Mouse (Mus musculus) MEL (cell line): ENCODE measurements around the gene Olfr70. TPM values are rescaled to one million over a fixed set of nuclear protein-coding genes. Genes with fewer than 3 reads are reported as not detected.

Experiments used
- DNase-seq: peaks from one replicate; pipeline ENCODE4 v3.0.0; 2011; ENCODE audit warnings: low read depth, low spot score
- H3K27ac ChIP-seq: 2 replicates; pipeline ENCODE4 v1.5.1; 2012; ENCODE audit warnings: low read depth, mild to moderate bottlenecking, control low read depth, low read length, moderate library complexity; ENCODE audit not compliant: control insufficient read depth
- H3K27me3 ChIP-seq, 2 experiments: fragments of 150-350 bp in 1 of 2; sonication (generic) in 1 of 2; 2 replicates each; pipeline ENCODE4 v1.6.1; 2012; ENCODE audit warnings: low read length in 2 of 2, mild to moderate bottlenecking in 2 of 2, improper control_type of control experiment in 1 of 2, moderate library complexity in 1 of 2; ENCODE audit not compliant: insufficient read depth in 2 of 2, control insufficient read depth in 1 of 2
- H3K36me3 ChIP-seq, 2 experiments: 2 replicates each; pipeline ENCODE4 v1.6.1; 2012 to 2014; ENCODE audit warnings: low read length in 2 of 2, improper control_type of control experiment in 1 of 2, inconsistent platforms in 1 of 2, mild to moderate bottlenecking in 1 of 2; ENCODE audit not compliant: insufficient read depth in 2 of 2, control insufficient read depth in 1 of 2
- H3K4me1 ChIP-seq, 2 experiments: fragments of 150-350 bp in 1 of 2; sonication (generic) in 1 of 2; 2 replicates each; pipeline ENCODE4 v1.6.1; 2012; ENCODE audit warnings: low read length in 2 of 2, improper control_type of control experiment in 1 of 2, mild to moderate bottlenecking in 1 of 2; ENCODE audit not compliant: insufficient read depth in 2 of 2, control insufficient read depth in 1 of 2
- H3K4me3 ChIP-seq, 2 experiments: fragments of 150-350 bp in 1 of 2; sonication (generic) in 1 of 2; 2 replicates each; pipeline ENCODE4 v1.5.1; 2012; ENCODE audit warnings: low read depth in 2 of 2, low read length in 2 of 2, mild to moderate bottlenecking in 2 of 2, moderate library complexity in 2 of 2, control low read depth in 1 of 2, improper control_type of control experiment in 1 of 2; ENCODE audit not compliant: control insufficient read depth in 1 of 2, insufficient read depth in 1 of 2
- H3K79me2 ChIP-seq: 2 replicates; pipeline ENCODE4 v1.6.1; 2012; ENCODE audit warnings: mild to moderate bottlenecking, low read length, moderate library complexity; ENCODE audit not compliant: control insufficient read depth, poor library complexity, insufficient read depth
- H3K9ac ChIP-seq: 2 replicates; pipeline ENCODE4 v1.6.1; 2012; ENCODE audit warnings: low read depth, mild to moderate bottlenecking, control low read depth, low read length, moderate library complexity; ENCODE audit not compliant: control insufficient read depth, poor library complexity, severe bottlenecking
- H3K9me3 ChIP-seq: fragments of 150-350 bp; sonication (generic); replicated peaks from 2 replicates; pipeline ENCODE4 v1.6.1; 2012; ENCODE audit warnings: mild to moderate bottlenecking, low read length, improper control_type of control experiment, moderate library complexity; ENCODE audit not compliant: insufficient read depth
- BHLHE40 ChIP-seq: IDR thresholded peaks from 2 replicates; pipeline ENCODE4 v1.6.1; 2012; ENCODE audit warnings: low read depth, mild to moderate bottlenecking, inconsistent platforms, low read length, improper control_type of control experiment, borderline replicate concordance
- CHD2 ChIP-seq: IDR thresholded peaks from 2 replicates; pipeline ENCODE4 v1.6.1; 2011; ENCODE audit warnings: low read length, improper control_type of control experiment
- CTCF ChIP-seq, 3 experiments: IDR thresholded peaks in 2 of 3; conservative IDR thresholded peaks in 1 of 3; 2 replicates each; pipeline ENCODE4 v1.5.1; 2011 to 2012; ENCODE audit warnings: low read length in 3 of 3, low read depth in 2 of 3, mild to moderate bottlenecking in 2 of 3, improper control_type of control experiment in 1 of 3, inconsistent platforms in 1 of 3, mixed read lengths in 1 of 3, moderate library complexity in 1 of 3; ENCODE audit not compliant: control insufficient read depth in 1 of 3, insufficient read depth in 1 of 3, poor library complexity in 1 of 3, severe bottlenecking in 1 of 3
- E2F4 ChIP-seq: IDR thresholded peaks from 2 replicates; pipeline ENCODE4 v1.6.1; 2011; ENCODE audit warnings: low read depth, low read length, improper control_type of control experiment, borderline replicate concordance
- EP300 ChIP-seq, 2 experiments: IDR thresholded peaks; 2 replicates each; pipeline ENCODE4 v1.6.1; 2011; ENCODE audit warnings: improper control_type of control experiment in 2 of 2, low read length in 2 of 2, low read depth in 1 of 2, mild to moderate bottlenecking in 1 of 2
- ETS1 ChIP-seq: IDR thresholded peaks from 2 replicates; pipeline ENCODE4 v1.6.1; 2012; ENCODE audit warnings: low read depth, mild to moderate bottlenecking, inconsistent platforms, low read length, improper control_type of control experiment, moderate library complexity
- GABPA ChIP-seq: IDR thresholded peaks from 2 replicates; pipeline ENCODE4 v1.6.1; 2012; ENCODE audit warnings: low read depth, mild to moderate bottlenecking, inconsistent platforms, low read length, improper control_type of control experiment, moderate library complexity
- MAZ ChIP-seq: IDR thresholded peaks from 2 replicates; pipeline ENCODE4 v1.6.1; 2012; ENCODE audit warnings: low read depth, mild to moderate bottlenecking, inconsistent platforms, low read length, improper control_type of control experiment
- MYB ChIP-seq: IDR thresholded peaks from 2 replicates; pipeline ENCODE4 v1.6.1; 2011; ENCODE audit warnings: mild to moderate bottlenecking, low read depth, low read length, improper control_type of control experiment
- MYC ChIP-seq: IDR thresholded peaks from 2 replicates; pipeline ENCODE4 v1.6.1; 2011; ENCODE audit warnings: low read depth, mild to moderate bottlenecking, low read length, improper control_type of control experiment, moderate library complexity
- NELFE ChIP-seq: IDR thresholded peaks from 2 replicates; pipeline ENCODE4 v1.6.1; 2011; ENCODE audit warnings: low read depth, low read length, improper control_type of control experiment
- NRF1 ChIP-seq: IDR thresholded peaks from 2 replicates; pipeline ENCODE4 v1.6.1; 2014; ENCODE audit warnings: low read depth, mild to moderate bottlenecking, inconsistent platforms, low read length, improper control_type of control experiment, moderate library complexity; ENCODE audit not compliant: poor library complexity, insufficient read depth, severe bottlenecking
- RAD21 ChIP-seq: IDR thresholded peaks from 2 replicates; pipeline ENCODE4 v1.6.1; 2011; ENCODE audit warnings: mild to moderate bottlenecking, low read depth, low read length, improper control_type of control experiment
- RCOR1 ChIP-seq: IDR thresholded peaks from 2 replicates; pipeline ENCODE4 v1.6.1; 2012; ENCODE audit warnings: low read depth, mild to moderate bottlenecking, inconsistent platforms, low read length, improper control_type of control experiment
- SIN3A ChIP-seq: IDR thresholded peaks from 2 replicates; pipeline ENCODE4 v1.6.1; 2012; ENCODE audit warnings: low read length, improper control_type of control experiment, inconsistent platforms
- SMC3 ChIP-seq: IDR thresholded peaks from 2 replicates; pipeline ENCODE4 v1.6.1; 2011; ENCODE audit warnings: low read depth, low read length, improper control_type of control experiment
- TAL1 ChIP-seq: IDR thresholded peaks from 2 replicates; pipeline ENCODE4 v1.6.1; 2012; ENCODE audit warnings: mild to moderate bottlenecking, inconsistent platforms, low read length, moderate library complexity, mixed read lengths
- TBP ChIP-seq: IDR thresholded peaks from 2 replicates; pipeline ENCODE4 v1.8.0; 2011; ENCODE audit warnings: low read depth, low read length, improper control_type of control experiment
- UBTF ChIP-seq: IDR thresholded peaks from 2 replicates; pipeline ENCODE4 v1.6.1; 2012; ENCODE audit warnings: low read depth, mild to moderate bottlenecking, inconsistent platforms, low read length, improper control_type of control experiment, moderate library complexity, borderline replicate concordance; ENCODE audit not compliant: insufficient read depth
- USF2 ChIP-seq, 2 experiments: IDR thresholded peaks; 2 replicates each; pipeline ENCODE4 v1.6.1; 2011 to 2012; ENCODE audit warnings: improper control_type of control experiment in 2 of 2, low read length in 2 of 2, borderline replicate concordance in 1 of 2, inconsistent platforms in 1 of 2, low read depth in 1 of 2, mild to moderate bottlenecking in 1 of 2; ENCODE audit not compliant: insufficient read depth in 1 of 2
- ZC3H11A ChIP-seq: IDR thresholded peaks from 2 replicates; pipeline ENCODE4 v1.6.1; 2012; ENCODE audit warnings: low read depth, mild to moderate bottlenecking, inconsistent platforms, low read length, improper control_type of control experiment
- ZKSCAN1 ChIP-seq: IDR thresholded peaks from 2 replicates; pipeline ENCODE4 v1.6.1; 2012; ENCODE audit warnings: low read depth, mild to moderate bottlenecking, inconsistent platforms, low read length, improper control_type of control experiment, moderate library complexity
- polyA plus RNA-seq, 2 experiments: library from polyadenylated mRNA; stranded (reverse) in 1 of 2; unstranded in 1 of 2; fragments of >175 nt in 1 of 2; fragments of >200 nt in 1 of 2; gene quantifications; 2 replicates each; pipeline versions ENCODE4 v1.2.1 to v1.2.4; 2012; ENCODE audit warnings: low replicate concordance in 2 of 2, low read depth in 1 of 2; ENCODE audit not compliant: insufficient read length in 2 of 2, insufficient read depth in 1 of 2, missing spikeins in 1 of 2
- total RNA-seq: library from RNA; depleted of rRNA; stranded (reverse); fragments of 300-350 nt; gene quantifications from 2 replicates; pipeline ENCODE4 v1.2.3, GENCODE M21; 2012

Gene Olfr70
- total and polyA plus RNA-seq, 3 experiments, result not detected

- peaks cover 6 to 10% of the 10 kb centered on the region in 2 experiments; a peak in 3 of 4 replicates for H3K27me3 ChIP-seq
- no peak for TF ChIP-seq ZC3H11A
- TF ChIP-seq NRF1, result no peak
- no peak for TF ChIP-seq CTCF (IDR thresholded peaks at IDR 0.05 in 2 of 3, conservative IDR thresholded peaks at IDR 0.05 in 1 of 3; ENCODE audit: control insufficient read depth in 1 of 3, insufficient read depth in 1 of 3, low read depth in 2 of 3, low read length in 3 of 3, poor library complexity in 1 of 3, severe bottlenecking in 1 of 3)
- no peak for TF ChIP-seq SIN3A
- no peak for TF ChIP-seq SMC3
- TF ChIP-seq CHD2, result no peak
- TF ChIP-seq TAL1, result no peak
- TF ChIP-seq ETS1, result no peak
- no peak for TF ChIP-seq NELFE
- TF ChIP-seq, all 39 proteins: peak for 0
- H3K79me2 ChIP-seq, result no peaks in the 10 kb centered on the region
- H3K4me1 ChIP-seq, result no peaks in the 10 kb centered on the region
- no peaks in the 10 kb centered on the region for H3K9me3 ChIP-seq
- DNase-seq, result no peak
- no peak overlapping the region for H3K9ac ChIP-seq
- no peak overlapping the region for H3K4me3 ChIP-seq
- H3K27ac ChIP-seq, result no peak overlapping the region
- H3K36me3 ChIP-seq, result no peaks in the 10 kb centered on the region
Observed at GRCm38 (mm10) chr4:43722191-43722590, 21.6 kb upstream of the Olfr70 start.

- Histone ChIP-seq H3K27me3 (peaks cover 6 to 10% of the 10 kb centered on the region in 2 experiments; a peak in 3 of 4 replicates), H3K4me3 (no peak overlapping the region), H3K36me3 (no peaks in the 10 kb centered on the region), H3K79me2 (no peaks in the 10 kb centered on the region), H3K9ac (no peak overlapping the region), H3K4me1 (no peaks in the 10 kb centered on the region), H3K27ac (no peak overlapping the region), H3K9me3 (no peaks in the 10 kb centered on the region)
- DNase-seq, result no peak
- TF ChIP-seq GABPA, result no peak
- no peak for TF ChIP-seq MYB
- TF ChIP-seq ZKSCAN1, result no peak
- TF ChIP-seq MYC, result no peak
- TF ChIP-seq BHLHE40, result no peak
- no peak for TF ChIP-seq E2F4
- no peak for TF ChIP-seq USF2 (IDR thresholded peaks at IDR 0.05; ENCODE audit: borderline replicate concordance in 1 of 2, insufficient read depth in 1 of 2, low read depth in 1 of 2, low read length in 2 of 2)
- TF ChIP-seq TAL1, result no peak
- no peak for TF ChIP-seq UBTF
- TF ChIP-seq SIN3A, result no peak
- no peak for TF ChIP-seq RAD21
- no peak for TF ChIP-seq SMC3
- TF ChIP-seq MAZ, result no peak
- TF ChIP-seq RCOR1, result no peak
- no peak for TF ChIP-seq EP300 (IDR thresholded peaks at IDR 0.05; ENCODE audit: low read depth in 1 of 2, low read length in 2 of 2)
- no peak for TF ChIP-seq CHD2
- no peak for TF ChIP-seq TBP
Observed at GRCm38 (mm10) chr4:43720491-43721228, 20.1 kb upstream of the Olfr70 start.
